Mouse (Mus musculus) megakaryocyte, embryonic 14.5 days (primary cell): Measurements from ENCODE around the gene Pald1. TPM values are rescaled to one million over a fixed set of nuclear protein-coding genes. Genes with fewer than 3 reads are reported as not detected.

Experiments used
- H3K27me3 ChIP-seq: replicated peaks from 2 replicates; pipeline ENCODE3; 2012; ENCODE audit warnings: inconsistent platforms
- H3K36me3 ChIP-seq: replicated peaks from 2 replicates; pipeline ENCODE3; 2012; ENCODE audit warnings: low read length, inconsistent platforms, mixed read lengths
- H3K4me1 ChIP-seq: 2 replicates; pipeline ENCODE4 v1.6.1; 2012; ENCODE audit warnings: inconsistent platforms
- H3K4me3 ChIP-seq: replicated peaks from 2 replicates; pipeline ENCODE3; 2012; ENCODE audit warnings: moderate library complexity, mild to moderate bottlenecking, inconsistent platforms
- H3K9me3 ChIP-seq: 2 replicates; pipeline ENCODE4 v1.6.1; 2012; ENCODE audit warnings: inconsistent platforms
- FLI1 ChIP-seq: IDR thresholded peaks from 2 replicates; pipeline ENCODE4 v1.6.1; 2012; ENCODE audit warnings: low read length, inconsistent platforms, mixed read lengths
- GATA1 ChIP-seq: IDR thresholded peaks from 3 replicates; pipeline ENCODE4 v1.6.1; 2012; ENCODE audit warnings: mixed read lengths, low read length, inconsistent platforms, borderline replicate concordance
- polyA plus RNA-seq: library from polyadenylated mRNA; stranded (reverse); fragments of >175 nt; gene quantifications from 2 replicates; pipeline ENCODE4 v1.2.3, GENCODE M21; 2012; ENCODE audit warnings: low replicate concordance; ENCODE audit not compliant: insufficient read depth

Pald1 gene
- polyA plus RNA-seq, 1 experiment = 0.30 TPM

DNA sequence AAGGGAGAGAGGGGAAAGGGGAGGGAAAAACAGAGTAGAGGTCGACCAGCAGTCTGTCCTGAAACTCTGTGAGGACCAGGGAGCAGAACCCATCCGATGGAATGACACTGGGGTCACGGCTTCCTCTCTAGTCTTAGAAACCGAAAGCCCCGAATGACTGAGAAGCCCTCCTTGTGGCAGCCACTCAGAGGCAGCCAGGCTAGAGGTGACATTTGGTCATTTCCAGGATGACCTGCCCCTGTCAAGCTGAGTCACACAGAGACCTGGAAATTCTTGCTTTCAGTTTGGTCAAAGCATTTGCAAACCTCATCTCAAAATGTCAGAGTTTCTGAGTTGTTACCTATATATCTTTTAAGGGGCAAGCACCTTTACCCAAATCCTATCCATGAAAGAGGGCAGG, 102.2 kb downstream of the Pald1 start:
- Histone ChIP-seq H3K4me1 (peaks cover 24% of the 10 kb centered on the region), H3K36me3 (no peaks in the 10 kb centered on the region), H3K4me3 (no peak overlapping the region), H3K9me3 (0 out of 2 replicates have a peak, but pooled peaks cover 5% of the 10 kb centered on the region), H3K27me3 (peaks cover 52% of the 10 kb centered on the region)
- TF ChIP-seq FLI1 (no peak), GATA1 (no peak)

DNA sequence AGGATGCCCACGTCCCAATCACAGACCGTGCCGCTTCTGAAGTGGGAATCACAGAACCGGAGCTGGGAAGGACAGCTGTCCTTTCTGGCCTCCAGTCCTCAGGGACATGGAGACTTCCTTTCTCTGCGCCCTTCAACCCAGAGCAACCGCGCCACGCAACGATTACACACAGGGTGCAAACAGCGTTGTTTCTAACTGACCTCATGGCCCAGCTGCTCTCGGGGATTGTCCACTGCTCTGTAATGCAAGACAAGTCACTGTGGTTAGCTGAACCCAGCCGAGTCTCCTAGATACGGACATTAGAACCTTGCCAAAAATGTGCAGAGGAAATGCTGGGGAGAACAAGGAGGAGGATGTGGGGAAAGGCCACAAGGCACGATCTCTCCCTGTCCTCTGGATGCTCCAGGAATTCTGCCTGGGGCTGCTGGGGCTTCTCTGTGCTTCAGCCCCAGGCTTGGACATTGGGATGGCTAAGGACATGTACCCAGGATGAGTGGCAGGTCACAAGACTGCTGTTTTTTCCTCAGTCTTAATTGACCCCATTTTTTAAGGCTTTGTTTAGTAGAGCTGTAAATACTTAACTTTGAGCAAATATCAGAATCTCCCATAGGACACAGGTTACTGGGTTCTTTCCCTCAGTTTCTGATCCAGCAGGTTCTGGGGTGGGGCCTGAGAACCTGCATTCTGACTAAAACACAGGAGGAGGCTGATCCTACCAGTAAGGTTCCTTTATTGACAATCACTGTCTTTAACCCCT, 105.2 kb downstream of the Pald1 start:
- Histone ChIP-seq H3K27me3 (peaks cover 63% of the 10 kb centered on the region), H3K9me3 (no peaks in the 10 kb centered on the region), H3K4me3 (peak overlapping the region; percentile 65), H3K4me1 (peaks cover 46% of the 10 kb centered on the region), H3K36me3 (no peaks in the 10 kb centered on the region)
- TF ChIP-seq GATA1 (no peak), FLI1 (no peak)

DNA sequence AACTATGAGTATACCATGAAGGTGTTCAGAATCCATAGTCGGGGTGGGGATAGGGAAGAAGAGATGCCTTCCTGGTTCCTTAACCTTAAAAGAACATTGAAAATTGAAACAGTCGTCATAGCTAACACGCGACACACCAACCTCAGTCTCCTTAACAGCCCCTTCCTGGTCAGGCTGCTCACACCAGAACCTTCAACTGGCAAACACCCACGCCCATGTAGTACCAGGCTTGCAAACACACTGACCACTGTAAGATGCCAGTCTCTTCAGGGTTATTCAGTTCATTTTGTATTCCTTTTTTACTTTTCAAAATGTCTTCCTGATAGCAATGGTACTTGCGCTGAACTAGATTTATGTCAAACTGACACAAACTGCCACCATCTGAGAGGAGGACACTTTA, 106.3 kb downstream of the Pald1 start:
- no peak overlapping the region for H3K4me3 ChIP-seq
- peaks cover 52% of the 10 kb centered on the region for H3K4me1 ChIP-seq
- no peak for TF ChIP-seq GATA1
- no peak for TF ChIP-seq FLI1

DNA sequence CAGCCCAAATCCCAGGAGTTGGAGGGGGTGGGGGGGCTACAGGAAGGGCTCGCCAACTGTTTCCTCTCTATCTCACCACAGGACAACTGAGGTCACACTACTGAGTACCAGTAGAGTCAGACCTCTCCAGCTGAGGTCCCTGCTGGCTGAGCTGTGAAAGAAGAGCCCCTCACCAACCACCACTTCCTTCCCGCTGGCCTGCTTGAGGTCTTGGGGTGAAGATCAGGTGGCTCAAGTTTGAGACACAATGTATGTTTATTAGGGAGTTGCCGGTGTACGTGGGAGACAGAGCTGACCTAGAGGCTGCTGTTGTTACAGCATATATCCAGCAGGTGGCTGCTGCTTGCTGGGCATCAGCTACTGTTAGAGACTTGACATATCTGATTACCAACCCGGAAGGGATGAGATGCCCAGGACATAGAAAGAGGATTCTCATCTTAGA, 107.6 kb downstream of the Pald1 start:
- TF ChIP-seq FLI1 (no peak), GATA1 (no peak)
- peak overlapping the region; percentile 64 for H3K4me3 ChIP-seq

More for the DNA sequence above, 106.3 kb downstream of the Pald1 start:
- Histone ChIP-seq H3K9me3 (no peaks in the 10 kb centered on the region), H3K36me3 (no peaks in the 10 kb centered on the region), H3K27me3 (peaks cover 73% of the 10 kb centered on the region)

DNA sequence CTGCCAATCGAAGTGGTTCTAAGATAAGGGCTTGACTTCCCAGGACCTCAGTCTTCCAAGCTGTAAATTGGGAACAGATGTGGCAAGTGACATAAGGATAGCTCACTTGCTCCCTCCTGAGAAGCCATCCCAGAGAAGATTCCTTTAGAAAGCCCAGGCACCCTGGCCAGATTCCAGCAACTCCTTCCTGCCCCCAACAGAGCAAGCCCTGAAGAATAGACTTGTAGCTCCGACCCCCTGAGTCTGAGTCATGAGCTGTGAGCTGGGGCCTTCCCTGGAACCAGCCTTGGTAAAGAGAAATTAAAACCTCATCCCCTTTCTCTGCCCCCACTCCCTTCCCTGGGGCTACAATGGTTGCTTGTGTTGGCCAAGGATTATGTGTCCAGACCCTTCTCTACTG, 108.8 kb downstream of the Pald1 start:
- Histone ChIP-seq H3K4me1 (peaks cover 52% of the 10 kb centered on the region), H3K27me3 (peaks cover 82% of the 10 kb centered on the region)

More for the DNA sequence above, 107.6 kb downstream of the Pald1 start:
- H3K4me1 ChIP-seq = peaks cover 52% of the 10 kb centered on the region
- H3K9me3 ChIP-seq = no peaks in the 10 kb centered on the region
- peaks cover 77% of the 10 kb centered on the region for H3K27me3 ChIP-seq
- no peaks in the 10 kb centered on the region for H3K36me3 ChIP-seq

DNA sequence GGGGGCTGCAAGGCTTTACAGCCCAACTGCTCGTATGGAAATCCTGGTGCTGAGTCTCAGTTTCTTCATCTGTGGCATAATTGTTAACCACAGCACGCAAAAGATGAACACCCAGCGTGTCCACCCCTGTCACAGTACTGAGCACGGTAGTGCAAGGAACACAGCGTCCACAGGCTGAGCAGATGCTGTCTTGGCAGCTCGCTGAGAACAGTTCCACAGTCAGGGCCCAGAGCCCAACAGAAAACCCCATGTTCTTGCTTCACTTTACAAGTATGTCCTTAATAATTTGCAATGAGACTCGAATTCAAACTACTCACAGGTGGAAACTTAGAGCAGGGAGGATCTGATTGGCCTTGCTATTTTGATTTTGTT, 109.5 kb downstream of the Pald1 start:
- H3K9me3 ChIP-seq = no peaks in the 10 kb centered on the region
- peaks cover 50% of the 10 kb centered on the region for H3K4me1 ChIP-seq
- TF ChIP-seq FLI1 = no peak
- TF ChIP-seq GATA1 = no peak
- H3K4me3 ChIP-seq = no peak overlapping the region
- H3K27me3 ChIP-seq = peaks cover 84% of the 10 kb centered on the region
- H3K36me3 ChIP-seq = no peaks in the 10 kb centered on the region

More for the DNA sequence above, 108.8 kb downstream of the Pald1 start:
- TF ChIP-seq GATA1 = no peak
- no peak for TF ChIP-seq FLI1
- H3K4me3 ChIP-seq = no peak overlapping the region
- H3K9me3 ChIP-seq = no peaks in the 10 kb centered on the region
- no peaks in the 10 kb centered on the region for H3K36me3 ChIP-seq

DNA sequence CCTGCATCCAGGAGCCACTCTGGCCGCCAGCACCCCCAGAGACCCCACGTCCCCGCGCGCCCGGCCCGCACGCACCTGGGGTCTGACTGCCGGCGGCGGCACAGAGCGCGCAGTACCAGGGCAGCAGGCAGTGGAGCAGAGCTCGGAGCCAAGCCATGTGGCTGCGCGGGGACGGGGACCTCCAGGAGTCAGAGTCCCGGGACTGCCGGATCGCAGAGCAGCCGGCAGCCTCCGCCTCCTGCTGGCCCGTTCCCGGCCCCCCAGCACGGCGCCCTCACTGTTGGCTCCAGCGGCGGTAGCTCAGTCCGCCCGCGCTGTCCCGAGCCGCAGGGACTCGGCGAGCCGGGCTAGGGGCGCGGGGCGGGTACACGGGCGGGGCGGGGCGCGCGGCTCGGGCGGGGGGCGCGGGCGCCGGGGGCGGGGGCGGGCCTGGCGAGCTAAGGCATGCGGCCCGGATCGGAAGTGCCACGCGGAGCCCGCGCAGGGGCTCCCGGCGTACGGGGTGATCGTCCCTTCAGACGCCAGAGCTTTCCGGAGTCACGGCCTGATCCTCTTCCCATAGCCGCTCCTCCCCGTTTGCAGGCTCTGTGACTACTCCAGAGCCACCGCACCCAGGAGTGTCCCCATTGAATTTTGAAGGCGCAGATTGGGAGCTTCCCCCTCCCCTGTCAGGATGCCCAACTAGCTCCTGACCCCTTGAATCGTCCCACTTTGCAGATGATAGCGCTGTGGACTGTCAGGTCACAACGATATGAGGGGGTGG, 110.1 kb downstream of the Pald1 start, which contains the start of gene Adamts14:
Gene Adamts14, minus strand, starts transcription at position 358 of the 763 bp plus-strand sequence.
- Histone ChIP-seq H3K4me3 (peak within 1 kb of the TSS; percentile 42), H3K9me3 (no peaks in the 10 kb centered on the region), H3K27me3 (peaks cover 87% of the 10 kb centered on the region), H3K36me3 (no peaks in the 10 kb centered on the region), H3K4me1 (peaks cover 45% of the 10 kb centered on the region)
- TF ChIP-seq GATA1 = no peak
- TF ChIP-seq FLI1 = no peak

DNA sequence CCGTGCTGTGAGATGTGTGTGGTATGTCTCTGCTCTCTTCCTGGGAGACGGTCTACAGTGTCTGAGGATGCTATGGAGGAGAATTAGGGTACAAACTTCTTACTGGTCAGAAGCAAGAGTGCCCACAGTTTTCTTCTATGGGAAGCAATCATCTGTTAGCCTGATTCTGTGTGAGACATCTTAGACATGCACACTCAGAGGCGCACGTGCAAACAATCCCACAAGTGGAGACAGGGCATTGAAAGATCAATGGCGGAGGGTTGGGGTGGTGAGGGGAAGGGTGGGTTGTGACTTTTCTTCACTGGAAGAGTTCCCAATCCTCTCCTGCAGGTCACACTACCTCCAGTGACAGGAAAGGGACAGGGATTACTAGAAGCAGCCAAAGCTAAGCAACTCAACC, 110.7 kb downstream of the Pald1 start:
- TF ChIP-seq FLI1 (no peak), GATA1 (no peak)
- no peaks in the 10 kb centered on the region for H3K9me3 ChIP-seq
- H3K27me3 ChIP-seq = peaks cover 88% of the 10 kb centered on the region
- H3K36me3 ChIP-seq = no peaks in the 10 kb centered on the region
- peaks cover 38% of the 10 kb centered on the region for H3K4me1 ChIP-seq
- no peak overlapping the region for H3K4me3 ChIP-seq

DNA sequence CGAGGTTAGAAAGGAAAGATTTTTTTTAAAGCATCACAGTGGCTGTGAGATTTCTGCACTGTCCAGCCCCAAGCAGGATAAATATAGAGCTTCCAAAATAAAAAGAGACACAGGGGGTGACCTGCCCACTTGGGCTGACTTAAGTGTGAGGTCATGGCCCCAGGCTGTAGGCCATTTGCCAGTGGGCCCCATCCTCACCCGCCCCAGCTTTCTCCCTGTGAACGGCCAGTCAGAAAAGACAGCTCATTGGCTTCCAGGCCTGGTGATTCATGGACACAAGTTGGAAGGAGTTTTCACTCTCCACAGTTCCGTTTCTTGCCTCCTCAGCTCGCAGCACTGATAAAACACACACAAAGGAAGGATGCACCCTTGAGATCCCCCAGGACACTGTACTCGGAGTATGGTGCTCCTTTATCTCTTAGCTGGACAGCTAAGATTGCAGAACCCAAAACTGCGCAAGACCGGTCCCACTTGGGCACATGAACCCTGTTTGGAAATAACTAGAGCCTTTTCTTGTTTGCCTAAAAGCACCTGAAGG, 111.2 kb downstream of the Pald1 start:
- H3K4me3 ChIP-seq = no peak overlapping the region
- no peaks in the 10 kb centered on the region for H3K9me3 ChIP-seq
- peaks cover 90% of the 10 kb centered on the region for H3K27me3 ChIP-seq
- H3K4me1 ChIP-seq = peaks cover 37% of the 10 kb centered on the region
- no peaks in the 10 kb centered on the region for H3K36me3 ChIP-seq
- TF ChIP-seq GATA1 (no peak), FLI1 (no peak)

Other genes with a start within 250 kb of the Pald1 start
- 3.6 TPM in 1 of 2 replicates, not detected in the other for gene Sgpl1, start 235.8 kb downstream of the Pald1 start, polyA plus RNA-seq
- not detected in 2 replicates for gene Tbata, start 211.6 kb downstream of the Pald1 start, polyA plus RNA-seq
- 0.12 TPM in 1 of 2 replicates, not detected in the other for gene Adamts14, start 110.1 kb downstream of the Pald1 start, polyA plus RNA-seq
- gene Prf1, start 85.7 kb downstream of the Pald1 start, polyA plus RNA-seq = not detected in 2 replicates
- gene Nodal, start 34.4 kb upstream of the Pald1 start, polyA plus RNA-seq = not detected in 2 replicates
- gene Eif4ebp2, start 69.1 kb upstream of the Pald1 start, polyA plus RNA-seq = 24.5 and 52.9 TPM in 2 replicates
- gene Lrrc20, start 92.3 kb upstream of the Pald1 start, polyA plus RNA-seq = 2.0 and 5.2 TPM in 2 replicates
- 0.09 TPM in 1 of 2 replicates, not detected in the other for gene Npffr1, start 212.0 kb upstream of the Pald1 start, polyA plus RNA-seq